Mouse (Mus musculus): ENCODE measurements around the gene Tex13c2. TPM values are rescaled to one million over a fixed set of nuclear protein-coding genes. Genes with fewer than 3 reads are reported as not detected.

Gene Tex13c2
- polyA plus RNA-seq, 1 experiment, result not detected

DNA sequence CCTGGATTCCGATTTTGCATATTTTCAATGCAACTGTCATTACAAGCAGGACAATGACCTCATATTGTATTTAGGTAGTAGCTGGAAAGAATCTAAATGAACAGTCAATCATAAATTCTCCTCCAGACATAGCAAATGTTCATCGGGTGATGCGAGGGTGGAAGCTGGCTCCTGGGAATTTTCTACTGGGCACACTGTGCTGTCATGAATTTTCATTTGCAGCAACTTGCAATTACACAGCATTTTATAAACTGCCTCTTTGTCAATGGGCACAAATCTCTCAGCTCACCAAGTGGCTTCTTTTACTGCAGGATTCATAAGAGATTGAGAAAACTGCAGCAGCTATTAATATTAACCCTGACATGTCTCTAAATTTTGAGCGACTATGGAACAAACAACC lies 41.2 kb downstream of the Tex13c2 start:
- no peaks in the 10 kb centered on the region for H3K4me1 ChIP-seq (ENCODE audit: control insufficient read depth, insufficient read depth, low read length)
- no peak overlapping the region for H3K4me3 ChIP-seq (ENCODE audit: insufficient read depth, low read length)
- TF ChIP-seq POLR2A (IDR thresholded peaks at IDR 0.05; ENCODE audit: borderline replicate concordance, low read depth, low read length), result no peak
- no peak for TF ChIP-seq CTCF (IDR thresholded peaks at IDR 0.05; ENCODE audit: low read depth, low read length)
- no peak overlapping the region for H3K27ac ChIP-seq (ENCODE audit: insufficient read depth, low read depth, low read length)

DNA sequence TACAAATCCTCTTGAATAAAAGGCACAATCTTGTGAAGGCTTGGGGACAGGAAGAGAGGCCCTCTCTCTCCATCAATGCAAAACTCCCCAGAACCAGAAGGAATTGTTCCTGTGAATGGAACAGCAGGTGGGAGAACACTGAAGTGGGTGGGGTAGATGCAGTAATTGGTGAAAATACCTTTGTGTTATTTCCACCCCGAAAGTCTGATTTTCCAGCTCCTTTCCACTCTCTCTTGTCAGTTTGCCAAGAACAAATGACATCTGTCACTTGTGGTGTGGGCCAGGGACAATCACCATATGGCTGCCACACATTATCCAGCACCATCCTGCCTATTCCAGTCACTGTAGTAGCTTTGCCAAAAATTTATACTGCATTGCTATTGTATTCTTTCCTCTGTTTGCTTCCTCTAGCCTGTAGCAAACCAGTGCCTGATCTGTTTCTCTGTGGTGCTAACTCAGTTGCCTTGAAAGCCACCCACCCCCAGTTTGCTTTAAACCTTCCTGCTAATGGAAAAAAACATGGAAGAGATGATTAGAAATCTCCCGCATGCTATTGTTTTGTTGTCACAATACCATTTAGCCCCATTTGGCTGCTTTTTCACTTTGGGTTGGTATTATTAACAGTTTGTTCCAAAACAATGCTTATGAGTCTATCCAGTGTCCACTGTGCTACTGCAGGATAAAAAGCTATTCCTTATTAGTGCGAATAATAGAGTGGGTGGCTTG lies 50.7 kb downstream of the Tex13c2 start:
- no peak for TF ChIP-seq POLR2A (IDR thresholded peaks at IDR 0.05; ENCODE audit: borderline replicate concordance, low read depth, low read length)
- TF ChIP-seq CTCF (IDR thresholded peaks at IDR 0.05; ENCODE audit: low read depth, low read length), result no peak
- H3K4me3 ChIP-seq (ENCODE audit: insufficient read depth, low read length), result no peak overlapping the region
- no peaks in the 10 kb centered on the region for H3K4me1 ChIP-seq (ENCODE audit: control insufficient read depth, insufficient read depth, low read length)
- H3K27ac ChIP-seq (ENCODE audit: insufficient read depth, low read depth, low read length), result no peak overlapping the region

DNA sequence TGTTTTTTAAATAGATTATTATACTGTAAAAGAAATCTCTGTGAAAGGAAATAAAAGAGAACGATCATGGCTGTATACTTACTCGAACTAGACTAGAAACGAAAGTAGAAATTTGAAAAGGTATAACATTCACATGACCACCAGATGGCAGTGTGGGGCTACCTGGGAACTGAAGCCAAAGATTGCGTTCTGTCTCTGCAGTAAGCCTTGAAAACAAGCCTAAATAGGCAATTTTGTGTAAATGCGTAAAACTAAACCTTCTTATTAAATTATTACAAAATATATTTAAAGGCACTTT lies 51.2 kb downstream of the Tex13c2 start:
- Histone ChIP-seq H3K27ac (ENCODE audit: insufficient read depth, low read depth, low read length) (no peak overlapping the region), H3K4me3 (ENCODE audit: insufficient read depth, low read length) (no peak overlapping the region), H3K4me1 (ENCODE audit: control insufficient read depth, insufficient read depth, low read length) (no peaks in the 10 kb centered on the region)
- no peak for TF ChIP-seq CTCF (IDR thresholded peaks at IDR 0.05; ENCODE audit: low read depth, low read length)
- no peak for TF ChIP-seq POLR2A (IDR thresholded peaks at IDR 0.05; ENCODE audit: borderline replicate concordance, low read depth, low read length)

Other genes starting within 250 kb of the Tex13c2 start
- not detected in 2 replicates for gene Sh2d1a, start 12.8 kb downstream of the Tex13c2 start, polyA plus RNA-seq (2012; ENCODE audit: insufficient read depth, insufficient read length, missing spikeins)

All from bone marrow macrophage, adult 2 months (primary cell).